Mouse (Mus musculus): ENCODE measurements around the gene Mcm2. TPM values are rescaled to one million over a fixed set of nuclear protein-coding genes. Genes with fewer than 3 reads are reported as not detected.

Gene Mcm2
- polyA plus RNA-seq, 1 experiment from 2014 or later, result 203 TPM

GRCm38 (mm10) chr6:88838613-88839012 is 60.0 kb downstream of the Mcm2 start:
- ATAC-seq (replicated peaks; ENCODE audit: insufficient number of reproducible peaks, low FRiP score, low TSS enrichment, low read depth) (no peak), DNase-seq (ENCODE audit: low spot score) (no peak)
- H3K4me1 ChIP-seq (ENCODE audit: control insufficient read depth, insufficient read depth, low read length), result peaks cover 7% of the 10 kb centered on the region; the same call in 1 of the 2 replicates
- H3K27me3 ChIP-seq (ENCODE audit: control insufficient read depth, insufficient read depth, low read length), result no peaks in the 10 kb centered on the region
- H3K36me3 ChIP-seq (replicated peaks; ENCODE audit: control insufficient read depth, insufficient read depth, low read depth, low read length), result no peaks in the 10 kb centered on the region; the same call in 1 of the 2 replicates
- H3K4me3 ChIP-seq (ENCODE audit: low read depth, low read length), result no peak overlapping the region
- no peak overlapping the region for H3K9ac ChIP-seq (replicated peaks; ENCODE audit: low read length)
- no peaks in the 10 kb centered on the region for H3K9me3 ChIP-seq (replicated peaks; ENCODE audit: control insufficient read depth, low read length)
- 94% methylated on average over 10 of the region's 10 CpGs for WGBS
- H3K4me2 ChIP-seq (ENCODE audit: low read depth, low read length), result no peak overlapping the region
- H3K27ac ChIP-seq (replicated peaks; ENCODE audit: low read depth, low read length), result no peak overlapping the region

GRCm38 (mm10) chr6:88837999-88838398 is 60.6 kb downstream of the Mcm2 start:
- Histone ChIP-seq H3K9ac (replicated peaks; ENCODE audit: low read length) (no peak overlapping the region), H3K36me3 (replicated peaks; ENCODE audit: control insufficient read depth, insufficient read depth, low read depth, low read length) (no peaks in the 10 kb centered on the region; the same call in 1 of the 2 replicates), H3K4me2 (ENCODE audit: low read depth, low read length) (no peak overlapping the region), H3K4me3 (ENCODE audit: low read depth, low read length) (no peak overlapping the region), H3K27ac (replicated peaks; ENCODE audit: low read depth, low read length) (no peak overlapping the region), H3K9me3 (replicated peaks; ENCODE audit: control insufficient read depth, low read length) (no peaks in the 10 kb centered on the region), H3K27me3 (ENCODE audit: control insufficient read depth, insufficient read depth, low read length) (no peaks in the 10 kb centered on the region), H3K4me1 (ENCODE audit: control insufficient read depth, insufficient read depth, low read length) (peaks cover 6% of the 10 kb centered on the region; the same call in 1 of the 2 replicates)
- DNase-seq (ENCODE audit: low spot score) (no peak), ATAC-seq (replicated peaks; ENCODE audit: insufficient number of reproducible peaks, low FRiP score, low TSS enrichment, low read depth) (no peak)
- WGBS, result 92% methylated on average over 12 of the region's 12 CpGs

- H3K9ac ChIP-seq (replicated peaks; ENCODE audit: low read length), result no peak overlapping the region
- no peaks in the 10 kb centered on the region for H3K27me3 ChIP-seq (ENCODE audit: control insufficient read depth, insufficient read depth, low read length)
- no peak overlapping the region for H3K27ac ChIP-seq (replicated peaks; ENCODE audit: low read depth, low read length)
- H3K9me3 ChIP-seq (replicated peaks; ENCODE audit: control insufficient read depth, low read length), result no peaks in the 10 kb centered on the region
- peaks cover 4% of the 10 kb centered on the region; the same call in 1 of the 2 replicates for H3K4me1 ChIP-seq (ENCODE audit: control insufficient read depth, insufficient read depth, low read length)
- WGBS, result 93% methylated on average over 28 of the region's 28 CpGs
- DNase-seq (ENCODE audit: low spot score) (no peak), ATAC-seq (replicated peaks; ENCODE audit: insufficient number of reproducible peaks, low FRiP score, low TSS enrichment, low read depth) (no peak)
- H3K36me3 ChIP-seq (replicated peaks; ENCODE audit: control insufficient read depth, insufficient read depth, low read depth, low read length), result no peaks in the 10 kb centered on the region; the same call in 1 of the 2 replicates
- no peak overlapping the region for H3K4me3 ChIP-seq (ENCODE audit: low read depth, low read length)
- H3K4me2 ChIP-seq (ENCODE audit: low read depth, low read length), result no peak overlapping the region
Measured at GRCm38 (mm10) chr6:88836178-88836819, 62.3 kb downstream of the Mcm2 start.

DNA sequence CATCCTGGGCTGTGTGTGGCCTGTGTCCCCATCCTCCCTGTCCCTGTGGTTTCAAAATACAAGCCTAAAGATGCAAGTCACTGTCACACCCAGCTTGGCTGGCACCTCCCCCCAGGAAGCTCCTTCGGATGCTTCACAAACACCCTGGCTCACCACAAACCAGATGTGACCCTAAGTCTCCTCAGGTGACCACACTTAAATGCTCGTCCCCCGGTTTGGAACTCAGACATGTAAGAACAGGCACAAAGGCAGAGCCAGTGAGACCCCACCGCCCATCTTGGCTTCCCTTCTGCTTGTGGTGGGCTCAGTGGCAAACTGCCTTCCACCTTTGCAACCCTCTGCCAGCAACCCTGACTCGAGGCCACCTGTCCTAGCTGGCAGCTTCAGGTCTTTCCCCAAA is 63.5 kb downstream of the Mcm2 start:
- ATAC-seq (replicated peaks; ENCODE audit: insufficient number of reproducible peaks, low FRiP score, low TSS enrichment, low read depth) (no peak), DNase-seq (ENCODE audit: low spot score) (no peak)
- no peak overlapping the region for H3K9ac ChIP-seq (replicated peaks; ENCODE audit: low read length)
- no peaks in the 10 kb centered on the region; the same call in 1 of the 2 replicates for H3K36me3 ChIP-seq (replicated peaks; ENCODE audit: control insufficient read depth, insufficient read depth, low read depth, low read length)
- H3K4me2 ChIP-seq (ENCODE audit: low read depth, low read length), result no peak overlapping the region
- no peak overlapping the region for H3K27ac ChIP-seq (replicated peaks; ENCODE audit: low read depth, low read length)
- H3K9me3 ChIP-seq (replicated peaks; ENCODE audit: control insufficient read depth, low read length), result no peaks in the 10 kb centered on the region
- H3K27me3 ChIP-seq (ENCODE audit: control insufficient read depth, insufficient read depth, low read length), result no peaks in the 10 kb centered on the region
- no peak overlapping the region for H3K4me3 ChIP-seq (ENCODE audit: low read depth, low read length)
- no peaks in the 10 kb centered on the region for H3K4me1 ChIP-seq (ENCODE audit: control insufficient read depth, insufficient read depth, low read length)
- 61% methylated on average over 5 of the region's 5 CpGs for WGBS

Other genes starting within 250 kb of the Mcm2 start
- 3.0 and 9.4 TPM in 2 replicates for gene Mgll, start 174.4 kb downstream of the Mcm2 start, polyA plus RNA-seq (2014; fragmentation: Nextera tagmentation; extraction: Ambion mirVana)
- 13.7 and 16.5 TPM in 2 replicates for gene Abtb1, start 56.8 kb downstream of the Mcm2 start, polyA plus RNA-seq (2014; fragmentation: Nextera tagmentation; extraction: Ambion mirVana)
- 56.8 and 71.1 TPM in 2 replicates for gene Podxl2, start 23.7 kb downstream of the Mcm2 start, polyA plus RNA-seq (2014; fragmentation: Nextera tagmentation; extraction: Ambion mirVana)
- gene Tpra1, start 3.5 kb upstream of the Mcm2 start, polyA plus RNA-seq (2014; fragmentation: Nextera tagmentation; extraction: Ambion mirVana), result 41.0 and 45.0 TPM in 2 replicates

Measured in embryonic facial prominence, embryonic 11.5 days (tissue).